Mouse (Mus musculus) liver, adult 10 weeks (tissue): ENCODE data around the gene Smc1a. TPM values are rescaled to one million over a fixed set of nuclear protein-coding genes. Genes with fewer than 3 reads are reported as not detected.

Source experiments
- polyA plus RNA-seq: library from polyadenylated mRNA; stranded (reverse); fragments of 350-450 nt; fragmentation: Illumina TruSeq; extraction: RNeasy Lipid Tissue Mini Kit (QIAGEN cat#74804); gene quantifications from one replicate; pipeline ENCODE4 v1.2.3, GENCODE M21; 2014; ENCODE audit warnings: low read depth, low replicate concordance

Gene Smc1a
- 25.9 TPM for polyA plus RNA-seq

GRCm38 (mm10) chrX:152016151-152017145 lies at the start of gene Smc1a, which contains the start of gene Ribc1:
TSS of gene Smc1a (plus strand) at chrX:152016428.
TSS of gene Ribc1 (minus strand) at chrX:152016295.

GRCm38 (mm10) chrX:152001737-152002710 lies 14.2 kb upstream of the Smc1a start, which contains the start of gene Hsd17b10:
TSS of gene Hsd17b10 (plus strand) at chrX:152001845.

Other genes starting within 250 kb of the Smc1a start
- gene Huwe1, start 215.6 kb upstream of the Smc1a start, polyA plus RNA-seq = 35.4 TPM
- 168 TPM for gene Hsd17b10, start 14.6 kb upstream of the Smc1a start, polyA plus RNA-seq
- 0.87 TPM for gene Ribc1, start 133 bp upstream of the Smc1a start, polyA plus RNA-seq
- 1.4 TPM for gene Iqsec2, start 127.8 kb downstream of the Smc1a start, polyA plus RNA-seq
- 6.8 TPM for gene Kdm5c, start 216.6 kb downstream of the Smc1a start, polyA plus RNA-seq